Mouse (Mus musculus) megakaryocyte, embryonic 14.5 days (primary cell): ENCODE measurements around the gene Dst.

ENCODE experiments used
- FLI1 ChIP-seq: IDR thresholded peaks from 2 replicates; pipeline ENCODE4 v1.6.1; 2012; ENCODE audit warnings: low read length, inconsistent platforms, mixed read lengths
- GATA1 ChIP-seq: IDR thresholded peaks from 3 replicates; pipeline ENCODE4 v1.6.1; 2012; ENCODE audit warnings: mixed read lengths, low read length, inconsistent platforms, borderline replicate concordance

DNA sequence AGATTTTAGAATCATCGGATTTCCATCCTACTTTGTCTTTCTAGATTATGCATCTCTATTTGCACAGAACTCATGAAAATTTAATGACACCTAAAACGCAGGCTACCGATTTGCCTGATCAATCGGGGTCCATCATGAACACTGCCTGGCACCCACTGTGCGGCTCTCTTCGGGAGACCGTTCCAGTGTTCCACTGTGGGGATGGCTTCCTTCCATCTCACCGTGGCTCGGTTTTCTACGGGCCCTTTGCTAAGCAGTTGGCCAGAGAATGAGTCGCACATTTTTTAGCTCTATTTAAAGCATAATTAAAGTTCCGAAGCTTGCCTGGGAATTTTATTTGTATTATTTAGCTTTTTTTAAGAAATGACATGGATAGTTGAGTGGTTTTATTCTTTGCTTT is 72.4 kb downstream of the Dst start:
- TF ChIP-seq FLI1 = no peak
- no peak for TF ChIP-seq GATA1
